Mouse (Mus musculus): ENCODE measurements around the gene Wdr18.

Wdr18 gene

GRCm38 (mm10) chr10:79959847-79960601, at the start of gene Wdr18:
Wdr18 (plus strand) TSS chr10:79960152.
- peak; percentile 100 for DNase-seq (ENCODE audit: low read depth)

GRCm38 (mm10) chr10:79910556-79910955, 49.4 kb upstream of the Wdr18 start, which contains the start of gene Gm26602:
Gm26602 (plus strand) TSS chr10:79910856.
- no peak for DNase-seq (ENCODE audit: low read depth)

GRCm38 (mm10) chr10:79912412-79912811, 47.5 kb upstream of the Wdr18 start:
- no peak for DNase-seq (ENCODE audit: low read depth)

GRCm38 (mm10) chr10:79914131-79914947, 45.6 kb upstream of the Wdr18 start:
- DNase-seq (ENCODE audit: low read depth) = no peak

DNA sequence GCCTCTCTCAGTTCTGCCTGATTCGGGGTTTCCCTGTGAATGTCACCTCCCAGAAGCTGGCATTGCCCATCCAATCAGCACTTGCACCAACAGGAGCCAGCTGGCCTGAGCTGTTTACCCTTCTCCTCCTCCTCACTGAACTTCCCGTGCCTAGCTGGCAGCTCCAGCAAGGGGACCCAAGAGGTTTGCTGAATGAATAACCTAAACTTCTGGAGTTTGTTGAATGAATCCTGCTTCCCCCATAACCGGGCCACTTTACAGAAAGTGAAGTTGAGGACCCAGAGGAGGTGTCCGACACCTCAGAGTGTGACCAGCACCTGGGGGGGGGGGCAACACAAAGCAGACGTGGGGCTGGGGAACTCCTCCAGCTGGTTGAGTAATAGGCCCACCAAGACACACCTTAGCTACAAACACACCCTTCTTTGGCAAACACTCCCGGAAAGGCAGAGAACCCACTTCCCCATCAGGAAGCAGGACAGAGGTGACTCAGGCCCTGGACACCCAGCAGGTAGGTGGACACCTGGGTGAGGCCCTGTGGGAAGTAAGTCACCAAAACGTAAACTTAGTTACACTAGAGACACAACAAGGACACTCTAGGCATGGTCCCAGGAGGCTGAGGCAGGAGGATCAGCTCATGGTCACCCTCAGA, 44.9 kb upstream of the Wdr18 start:
- DNase-seq (ENCODE audit: low read depth) = no peak

DNA sequence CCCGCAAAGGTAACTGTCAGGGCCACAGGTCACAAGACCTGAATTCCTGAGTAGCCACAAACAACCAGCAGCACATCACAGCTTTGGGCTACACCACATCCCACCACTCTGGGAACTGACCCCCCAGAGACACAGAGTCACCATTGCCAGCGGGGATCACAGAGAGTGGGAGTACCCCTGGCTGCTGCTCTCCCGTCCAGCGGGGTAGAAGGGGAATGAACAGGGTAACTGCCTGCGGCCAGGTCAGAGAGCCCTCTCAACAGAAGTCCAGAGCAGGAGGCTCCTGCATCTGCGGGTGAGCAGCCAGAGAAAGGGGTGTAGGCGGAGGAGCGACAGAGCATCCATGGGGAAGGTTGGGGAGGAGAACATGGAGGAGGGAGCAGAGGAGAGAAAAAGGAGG, 43.9 kb upstream of the Wdr18 start:
- DNase-seq (ENCODE audit: low read depth) = no peak

DNA sequence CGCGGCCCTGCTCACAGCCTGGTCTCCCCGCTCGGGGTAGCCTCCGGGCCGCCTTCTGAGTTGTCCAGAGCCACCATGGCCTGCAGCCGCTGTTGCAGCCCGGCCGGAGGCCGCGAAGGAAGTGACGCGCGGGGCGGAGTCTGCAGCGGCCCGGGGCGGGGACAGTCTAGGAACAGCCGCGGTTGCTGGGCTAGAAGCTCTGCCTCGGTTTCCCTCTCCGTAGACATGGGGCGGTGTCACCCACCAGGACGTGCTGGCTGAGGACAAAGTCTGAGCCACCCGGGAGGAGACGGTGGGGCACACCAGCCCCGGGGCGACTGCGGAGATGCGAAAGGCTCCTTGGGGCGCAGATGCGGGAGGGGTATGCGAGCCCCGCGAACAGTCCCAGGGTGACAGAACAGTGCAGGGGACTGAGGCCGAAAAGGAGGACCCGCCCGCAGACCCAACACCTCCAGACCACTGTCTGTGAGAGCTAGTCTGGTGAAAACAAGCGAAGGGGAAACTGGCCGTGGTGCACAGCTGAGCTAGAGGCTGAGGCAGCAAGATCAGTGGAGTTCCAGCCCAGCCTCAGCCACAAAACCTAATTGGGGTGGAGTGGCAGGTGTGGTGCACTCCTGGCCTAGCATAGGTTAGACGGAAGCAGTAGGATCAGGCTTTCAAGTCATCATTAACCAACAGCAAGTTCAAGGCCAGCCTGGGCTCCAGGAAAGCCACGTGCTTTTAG, 43.0 kb upstream of the Wdr18 start, which contains the start of gene Kiss1r:
Gene Kiss1r (plus strand): TSS at position 164 of the 724 bp plus-strand sequence.
- peak; percentile 82 for DNase-seq (ENCODE audit: low read depth)

DNA sequence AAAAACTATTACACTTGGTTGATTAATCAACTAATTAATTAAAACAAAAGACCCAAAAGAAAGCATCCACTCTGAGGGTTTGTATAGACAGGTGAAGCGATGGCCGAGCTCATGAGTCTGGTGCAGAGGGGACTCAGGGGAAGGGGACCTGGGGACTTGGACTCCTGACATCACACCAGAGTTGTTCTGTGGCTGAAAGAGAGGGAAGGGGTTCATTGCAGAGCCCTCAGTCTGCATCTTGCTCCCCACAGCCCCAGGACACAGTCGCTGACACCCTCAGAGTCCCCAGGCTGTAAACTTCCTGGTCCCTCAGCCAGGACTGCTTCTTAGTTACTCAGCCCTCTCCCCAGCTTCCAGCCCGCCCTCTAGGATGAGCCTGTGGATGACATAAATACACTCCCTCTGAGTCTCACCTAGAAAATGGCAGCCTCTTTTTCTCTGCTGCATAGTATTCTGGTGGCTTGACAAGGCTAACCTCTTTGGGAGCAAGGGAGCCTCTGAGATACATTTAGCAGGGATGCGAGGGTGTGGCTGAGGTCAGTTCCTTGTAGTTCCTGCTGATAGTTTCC, 42.3 kb upstream of the Wdr18 start:
- no peak for DNase-seq (ENCODE audit: low read depth)

- no peak for DNase-seq (ENCODE audit: low read depth)
Observed at GRCm38 (mm10) chr10:79918231-79919078, 41.5 kb upstream of the Wdr18 start.

- DNase-seq (ENCODE audit: low read depth) = peak; percentile 44
Observed at GRCm38 (mm10) chr10:79919251-79919849, 40.6 kb upstream of the Wdr18 start.

DNA sequence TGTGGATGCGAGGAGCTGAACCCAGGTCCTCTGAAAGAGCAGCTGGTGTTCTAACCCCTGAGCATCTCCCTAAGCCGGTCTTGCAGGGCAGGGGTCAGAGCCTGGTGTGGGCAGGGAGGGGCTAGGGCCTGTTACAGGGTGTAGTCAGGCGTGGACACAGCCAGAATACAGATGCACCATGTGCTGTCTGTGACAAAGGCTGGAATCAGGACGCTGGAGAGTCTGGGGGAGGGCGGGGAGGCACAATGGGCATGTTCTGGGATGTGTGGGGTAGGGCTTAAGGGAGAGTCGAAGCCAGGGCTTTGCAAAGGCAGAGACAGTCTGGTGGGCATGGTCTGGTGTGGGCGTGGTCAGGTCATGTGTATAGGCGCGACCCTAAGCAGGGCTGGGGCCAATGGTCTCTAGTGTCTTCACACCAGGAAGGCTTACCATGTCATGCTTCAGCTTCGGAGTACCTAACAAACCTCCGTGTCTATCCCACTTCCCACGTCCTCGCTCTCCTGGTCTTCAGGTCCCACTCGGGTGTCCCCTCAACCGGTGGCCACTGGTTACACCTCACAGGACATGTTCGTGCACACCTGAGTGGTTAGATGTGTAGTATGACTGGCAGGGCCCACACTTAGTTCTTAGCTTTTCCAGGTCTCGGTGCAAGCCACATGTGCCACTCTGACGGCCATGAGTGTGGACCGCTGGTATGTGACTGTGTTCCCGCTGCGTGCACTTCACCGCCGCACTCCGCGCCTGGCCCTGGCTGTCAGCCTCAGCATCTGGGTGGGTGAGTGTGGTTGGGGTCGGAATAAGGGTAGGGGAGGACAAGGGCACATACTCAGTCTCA, 39.7 kb upstream of the Wdr18 start:
- DNase-seq (ENCODE audit: low read depth) = no peak

DNA sequence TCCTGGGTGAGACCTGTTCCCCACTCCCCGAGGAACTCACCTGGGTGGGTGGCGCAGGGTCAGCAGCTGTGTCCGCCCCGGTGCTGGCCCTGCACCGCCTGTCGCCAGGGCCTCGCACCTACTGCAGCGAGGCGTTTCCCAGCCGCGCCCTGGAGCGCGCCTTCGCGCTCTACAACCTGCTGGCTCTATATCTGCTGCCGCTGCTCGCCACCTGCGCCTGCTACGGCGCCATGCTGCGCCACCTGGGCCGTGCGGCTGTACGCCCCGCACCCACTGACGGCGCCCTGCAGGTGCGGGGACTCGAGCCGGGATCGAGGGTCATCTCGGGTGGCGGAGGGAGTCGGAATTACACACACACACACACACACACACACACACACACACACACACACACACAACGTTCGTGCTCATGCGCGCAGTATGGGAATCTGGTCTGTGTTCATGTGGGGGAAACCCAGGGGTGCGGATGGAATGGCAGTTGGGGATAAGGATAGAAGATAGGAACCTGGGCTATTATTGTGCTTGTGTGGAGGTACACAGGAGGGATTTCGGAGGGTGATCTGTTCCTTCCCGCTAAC, 38.9 kb upstream of the Wdr18 start, which contains the start of gene R3hdm4:
Gene R3hdm4 (minus strand): TSS at position 251 of the 578 bp plus-strand sequence.
- DNase-seq (ENCODE audit: low read depth) = peak; percentile 40

GRCm38 (mm10) chr10:79921572-79921971, 38.4 kb upstream of the Wdr18 start:
- no peak for DNase-seq (ENCODE audit: low read depth)

DNA sequence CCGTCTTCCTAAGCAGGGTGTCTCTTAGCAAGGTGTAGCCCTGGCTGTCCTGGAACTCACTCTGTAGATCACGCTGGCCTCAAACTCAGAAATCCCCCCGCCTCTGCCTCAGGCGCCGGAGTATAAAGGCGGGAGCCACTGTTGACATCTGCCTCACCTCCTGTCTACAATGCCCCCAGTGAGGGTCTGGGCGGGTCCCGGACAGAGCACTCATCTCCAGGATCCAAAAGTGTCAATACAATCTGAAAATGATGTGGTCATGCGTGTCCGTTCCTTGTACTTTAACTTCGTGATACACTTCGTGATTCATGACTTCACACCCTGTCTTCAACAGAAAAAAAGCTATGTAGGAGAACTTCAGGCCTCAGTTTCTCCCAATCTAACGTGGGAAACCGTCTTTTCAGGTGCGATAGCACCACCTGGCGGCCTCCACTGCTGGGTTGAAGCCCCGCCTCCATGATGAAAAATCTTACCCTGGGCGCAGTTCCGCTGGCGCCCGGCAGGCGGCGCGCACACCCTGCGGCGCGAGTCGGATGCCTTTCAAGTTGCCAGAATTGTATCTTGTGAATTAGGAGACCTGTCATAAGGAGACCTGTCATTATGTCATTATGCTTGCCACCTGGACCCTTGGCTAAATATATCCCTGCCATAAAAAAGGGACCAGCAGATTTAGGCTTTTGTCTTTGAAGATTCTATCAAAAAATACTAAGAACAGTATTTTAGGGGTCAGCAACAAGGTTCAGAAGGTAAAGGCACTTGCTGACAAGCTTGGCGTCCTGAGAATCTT, 34.8 kb upstream of the Wdr18 start:
- DNase-seq (ENCODE audit: low read depth) = peak; percentile 97

DNA sequence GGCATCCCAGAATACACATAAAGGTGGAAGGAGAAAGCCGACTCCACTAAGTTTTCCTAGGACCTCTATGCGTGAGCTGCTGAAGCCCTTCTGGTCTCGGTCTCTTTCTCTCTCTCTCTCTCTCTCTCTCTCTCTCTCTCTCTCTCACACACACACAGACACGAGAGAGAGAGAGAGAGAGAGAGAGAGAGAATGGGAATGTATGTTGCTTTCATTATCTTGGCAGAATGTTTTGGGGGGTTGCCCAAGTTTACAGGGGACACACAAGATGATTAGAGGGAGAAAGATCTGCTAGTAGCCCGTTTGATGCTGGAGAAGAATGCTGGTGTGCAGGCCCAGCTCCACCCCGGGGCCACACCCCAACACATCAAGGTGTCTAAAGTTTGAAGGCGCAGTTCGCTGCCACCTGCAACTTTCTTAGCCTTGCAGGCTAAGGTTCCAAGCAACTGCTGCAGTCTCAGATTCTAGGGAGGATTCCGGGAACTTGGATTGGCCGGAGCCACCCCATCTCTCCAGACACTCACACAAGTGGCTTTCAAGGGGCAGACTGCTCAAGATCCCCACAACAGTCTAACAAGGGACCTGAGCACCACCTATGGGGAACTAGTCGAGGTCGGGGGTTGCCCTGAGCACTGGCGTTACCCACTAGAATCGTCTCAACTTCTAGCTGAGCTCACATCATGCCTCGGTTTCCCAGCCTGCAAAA, 34.0 kb upstream of the Wdr18 start:
- peak; percentile 71 for DNase-seq (ENCODE audit: low read depth)

DNA sequence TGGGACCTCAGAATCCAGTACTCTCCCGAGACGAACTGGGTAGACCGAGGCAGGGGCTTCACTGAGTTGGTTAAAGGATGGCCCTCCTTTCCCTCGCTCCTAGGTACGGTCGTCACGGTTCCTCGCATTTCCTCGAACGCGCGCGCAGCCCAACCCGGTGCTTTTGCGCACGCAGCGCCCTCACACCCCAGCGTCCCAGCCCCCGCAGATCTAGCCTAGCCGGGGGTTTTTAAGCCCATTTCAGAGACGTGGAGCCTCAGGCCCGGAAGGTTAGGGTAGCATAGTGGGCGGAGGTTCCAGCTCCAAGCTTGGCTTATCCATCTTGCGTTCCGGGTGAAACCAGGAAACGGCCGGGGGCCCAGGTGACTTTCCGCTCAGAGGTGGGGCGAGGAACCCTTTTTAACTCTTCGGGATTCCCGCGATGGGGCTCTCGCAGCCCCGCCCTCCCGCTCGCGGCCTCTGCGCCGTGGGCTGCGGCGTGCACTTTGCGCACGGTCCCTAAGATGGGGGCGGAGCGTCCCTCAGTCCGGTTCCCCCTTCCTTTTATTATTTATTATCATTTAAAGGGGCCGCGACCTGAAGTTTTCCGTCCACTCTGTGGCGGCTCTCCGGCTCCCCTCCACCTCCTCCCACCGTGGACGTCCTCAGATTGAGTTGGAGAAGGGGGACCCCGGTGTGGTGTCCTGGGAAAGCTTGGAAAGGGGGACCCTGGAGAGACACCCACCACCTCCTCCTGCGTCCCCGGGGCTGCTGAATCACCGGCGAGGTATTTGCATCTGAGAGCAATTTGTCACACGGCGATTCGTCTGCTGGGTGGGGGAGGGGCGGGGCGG, 33.2 kb upstream of the Wdr18 start, which contains the start of gene Arid3a:
Gene Arid3a (plus strand): TSS at position 553 of the 833 bp plus-strand sequence.
- peak; percentile 95 for DNase-seq (ENCODE audit: low read depth)
